Mouse (Mus musculus) liver, adult 2 months (tissue): ENCODE data around the gene Hapln4. TPM values are rescaled to one million over a fixed set of nuclear protein-coding genes. Genes with fewer than 3 reads are reported as not detected.
A peak's percentile ranks its signal among the peaks of the same experiment; 100 is the strongest.

ENCODE experiments used
- DNase-seq: peaks from one replicate; pipeline ENCODE4 v3.0.0-alpha.2; 2011; ENCODE audit warnings: low read depth, low spot score; ENCODE audit errors: extremely low read depth
- H3K27ac ChIP-seq: fragments of 200-500 bp; replicated peaks from 2 replicates; pipeline ENCODE4 v1.5.1; 2012; ENCODE audit warnings: low read depth, mild to moderate bottlenecking, control low read depth, inconsistent platforms, low read length; ENCODE audit not compliant: insufficient read depth
- H3K27me3 ChIP-seq: fragments of 200-500 bp; 2 replicates; pipeline ENCODE4 v1.6.1; 2012; ENCODE audit warnings: mild to moderate bottlenecking, moderate library complexity, low read length, inconsistent platforms; ENCODE audit not compliant: control insufficient read depth, insufficient read depth
- H3K36me3 ChIP-seq: fragments of 200-500 bp; 2 replicates; pipeline ENCODE4 v1.6.1; 2012; ENCODE audit warnings: low read length, inconsistent platforms; ENCODE audit not compliant: control insufficient read depth, insufficient read depth
- H3K4me1 ChIP-seq: fragments of 200-500 bp; 2 replicates; pipeline ENCODE4 v1.6.1; 2011; ENCODE audit warnings: low read length; ENCODE audit not compliant: control insufficient read depth, insufficient read depth
- H3K4me3 ChIP-seq: fragments of 200-500 bp; 2 replicates; pipeline ENCODE4 v1.5.1; 2011; ENCODE audit warnings: low read depth, mild to moderate bottlenecking, control low read depth, low read length, moderate library complexity; ENCODE audit not compliant: insufficient read depth
- H3K79me2 ChIP-seq: fragments of 200-500 bp; 2 replicates; pipeline ENCODE4 v1.6.1; 2012; ENCODE audit warnings: inconsistent platforms, mild to moderate bottlenecking, low read length, moderate library complexity; ENCODE audit not compliant: control insufficient read depth, insufficient read depth
- H3K9ac ChIP-seq: fragments of 200-500 bp; 2 replicates; pipeline ENCODE4 v1.6.1; 2012; ENCODE audit warnings: low read depth, mild to moderate bottlenecking, control low read depth, inconsistent platforms, low read length
- CTCF ChIP-seq: fragments of 200-500 bp; IDR thresholded peaks from 2 replicates; pipeline ENCODE4 v1.5.1; 2011; ENCODE audit warnings: low read depth, low read length, control low read depth
- POLR2A ChIP-seq: fragments of 200-500 bp; IDR thresholded peaks from 2 replicates; pipeline ENCODE4 v1.6.1; 2011; ENCODE audit warnings: low read length, control low read depth; ENCODE audit not compliant: insufficient read depth; ENCODE audit errors: extremely low read depth
- WGBS: fragments of 180-500 bp; shearing (Covaris S2); methylation state at CpG from one replicate; pipeline ENCODE4 v1.1.7; 2018; 5-methylcytosine and 5-hydroxymethylcytosine counted together
- polyA plus RNA-seq: library from polyadenylated mRNA; depleted of rRNA; stranded (reverse); fragments of >200 nt; gene quantifications from 2 replicates; pipeline ENCODE4 v1.2.3, GENCODE M21; 2012
- total RNA-seq: library from RNA; depleted of rRNA; stranded (reverse); fragments of >200 nt; gene quantifications from 2 replicates; pipeline ENCODE4 v1.2.3, GENCODE M21; 2014

Hapln4 gene
- total and polyA plus RNA-seq, 2 experiments, result 2.2 to 8.8 TPM

DNA sequence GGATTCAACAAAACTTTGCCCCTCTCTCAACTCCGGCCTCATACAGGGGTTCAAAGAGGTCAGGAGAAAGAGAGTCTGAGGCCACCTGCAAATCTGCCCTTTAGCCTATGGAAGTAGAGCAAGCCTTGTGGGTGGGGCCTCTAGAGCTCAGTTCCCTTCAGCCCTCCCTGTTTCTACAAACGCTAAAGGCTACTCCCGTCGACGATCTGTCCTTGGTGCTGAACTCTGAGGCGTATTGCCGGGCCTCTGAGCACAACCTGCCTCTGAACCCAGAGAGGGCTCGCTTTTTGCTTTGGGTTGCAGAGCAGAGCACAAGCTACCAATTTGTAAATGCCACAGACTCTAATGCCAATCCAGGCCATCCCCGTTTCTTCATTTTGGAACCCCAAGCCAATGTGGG lies 34.4 kb downstream of the Hapln4 start:
- H3K79me2 ChIP-seq, result no peaks in the 10 kb centered on the region
- H3K27ac ChIP-seq, result no peak overlapping the region
- no peak overlapping the region for H3K9ac ChIP-seq
- no peak for TF ChIP-seq CTCF
- no peak for TF ChIP-seq POLR2A
- no peaks in the 10 kb centered on the region for H3K4me1 ChIP-seq
- peaks cover 16% of the 10 kb centered on the region; the same call in 1 of the 2 replicates for H3K27me3 ChIP-seq
- WGBS, result 5% methylated on average over 9 of the region's 9 CpGs
- H3K36me3 ChIP-seq, result no peaks in the 10 kb centered on the region
- DNase-seq, result no peak
- no peak overlapping the region for H3K4me3 ChIP-seq

GRCm38 (mm10) chr8:70118726-70119700 lies 35.8 kb downstream of the Hapln4 start:
- WGBS, result 20% methylated on average over 17 of the region's 17 CpGs
- TF ChIP-seq POLR2A, result no peak
- TF ChIP-seq CTCF, result no peak
- Histone ChIP-seq H3K36me3 (no peaks in the 10 kb centered on the region), H3K27me3 (peaks cover 13% of the 10 kb centered on the region; the same call in 1 of the 2 replicates), H3K4me3 (no peak overlapping the region), H3K79me2 (no peaks in the 10 kb centered on the region), H3K4me1 (no peaks in the 10 kb centered on the region), H3K9ac (no peak overlapping the region), H3K27ac (no peak overlapping the region)
- DNase-seq, result no peak

- Histone ChIP-seq H3K27ac (no peak within 1 kb of the TSS), H3K4me1 (no peaks in the 10 kb centered on the region), H3K36me3 (no peaks in the 10 kb centered on the region), H3K9ac (no peak within 1 kb of the TSS), H3K79me2 (no peaks in the 10 kb centered on the region), H3K27me3 (peaks cover 11% of the 10 kb centered on the region; the same call in 1 of the 2 replicates), H3K4me3 (no peak within 1 kb of the TSS)
- WGBS, result 5% methylated on average over 19 of the region's 19 CpGs
- TF ChIP-seq POLR2A (no peak), CTCF (no peak)
- no peak for DNase-seq
These were observed 37.4 kb downstream of the Hapln4 start, which contains the start of gene Ncan for GRCm38 (mm10) chr8:70120667-70121066. Gene Ncan (minus strand): TSS chr8:70120873.

GRCm38 (mm10) chr8:70122863-70123262 lies 39.6 kb downstream of the Hapln4 start:
- WGBS, result 55% methylated on average over 2 of the region's 2 CpGs
- TF ChIP-seq POLR2A (no peak), CTCF (peak; percentile 56; the same call in 1 of the 2 replicates)

GRCm38 (mm10) chr8:70124992-70125391 lies 41.7 kb downstream of the Hapln4 start:
- H3K27me3 ChIP-seq, result peaks cover 6% of the 10 kb centered on the region; the same call in 1 of the 2 replicates
- H3K4me3 ChIP-seq, result no peak overlapping the region
- no peaks in the 10 kb centered on the region for H3K79me2 ChIP-seq
- no peaks in the 10 kb centered on the region for H3K36me3 ChIP-seq
- DNase-seq, result no peak
- H3K27ac ChIP-seq, result no peak overlapping the region
- WGBS, result 64% methylated on average over 8 of the region's 8 CpGs
- TF ChIP-seq CTCF, result no peak
- TF ChIP-seq POLR2A, result no peak
- no peak overlapping the region for H3K9ac ChIP-seq
- peaks cover 9% of the 10 kb centered on the region for H3K4me1 ChIP-seq

More at GRCm38 (mm10) chr8:70122863-70123262, 39.6 kb downstream of the Hapln4 start:
- Histone ChIP-seq H3K27me3 (peaks cover 11% of the 10 kb centered on the region; the same call in 1 of the 2 replicates), H3K4me1 (no peaks in the 10 kb centered on the region), H3K36me3 (no peaks in the 10 kb centered on the region), H3K79me2 (no peaks in the 10 kb centered on the region), H3K27ac (no peak overlapping the region), H3K9ac (no peak overlapping the region), H3K4me3 (no peak overlapping the region)
- DNase-seq, result peak; percentile 29

DNA sequence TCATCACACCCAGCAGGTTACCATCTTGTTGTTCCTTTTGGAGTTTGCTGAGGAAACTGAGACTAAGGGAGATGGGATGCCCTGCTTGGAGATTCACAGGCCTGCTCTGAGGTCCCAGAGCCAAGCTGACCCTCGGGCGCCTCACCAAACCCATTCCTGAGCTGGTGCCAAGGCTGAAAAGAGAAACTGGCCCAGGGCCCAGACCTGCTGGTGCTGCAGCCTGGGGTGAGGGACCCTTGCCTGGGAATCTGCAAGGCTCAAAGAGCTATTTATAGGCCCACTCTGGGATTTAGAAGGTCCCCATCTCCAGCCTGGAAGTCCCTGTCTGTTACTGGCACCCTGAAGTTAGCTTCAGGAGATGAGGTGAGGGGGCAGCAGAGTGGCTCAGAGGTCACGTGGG lies 45.2 kb downstream of the Hapln4 start:
- WGBS, result 35% methylated on average over 3 of the region's 3 CpGs
- TF ChIP-seq CTCF (no peak), POLR2A (no peak)
- Histone ChIP-seq H3K27ac (peak overlapping the region; percentile 56), H3K36me3 (no peaks in the 10 kb centered on the region), H3K27me3 (no peaks in the 10 kb centered on the region), H3K4me3 (no peak overlapping the region), H3K4me1 (peaks cover 21% of the 10 kb centered on the region), H3K79me2 (no peaks in the 10 kb centered on the region; the same call in 1 of the 2 replicates), H3K9ac (no peak overlapping the region)
- peak; percentile 46 for DNase-seq
